Mouse (Mus musculus): ENCODE data around the gene Fkbp9. TPM values are rescaled to one million over a fixed set of nuclear protein-coding genes. Genes with fewer than 3 reads are reported as not detected.

The Fkbp9 gene
- polyA plus RNA-seq, 1 experiment from 2014 or later = 134 TPM

GRCm38 (mm10) chr6:56910910-56911309 lies 79.1 kb downstream of the Fkbp9 start:
- no peak overlapping the region for H3K4me2 ChIP-seq (replicated peaks; ENCODE audit: low read depth, low read length)

GRCm38 (mm10) chr6:56913092-56913858 lies 81.4 kb downstream of the Fkbp9 start:
- H3K9ac ChIP-seq (replicated peaks; ENCODE audit: low read depth) = no peak overlapping the region
- DNase-seq (ENCODE audit: low spot score) (no peak), ATAC-seq (no peak)
- H3K27me3 ChIP-seq (replicated peaks; ENCODE audit: insufficient read depth, low read length) = no peaks in the 10 kb centered on the region
- no peak overlapping the region for H3K4me3 ChIP-seq (ENCODE audit: low read depth, low read length)
- H3K27ac ChIP-seq (ENCODE audit: low read length) = no peak overlapping the region
- no peak overlapping the region for H3K4me2 ChIP-seq (replicated peaks; ENCODE audit: low read depth, low read length)
- no peaks in the 10 kb centered on the region for H3K4me1 ChIP-seq (ENCODE audit: insufficient read depth, low read depth, low read length)
- no peak for TF ChIP-seq CTCF (IDR thresholded peaks at IDR 0.05)
- H3K36me3 ChIP-seq (ENCODE audit: insufficient read depth, low read length) = no peaks in the 10 kb centered on the region
- WGBS = 88% methylated on average over 2 of the region's 2 CpGs
- no peaks in the 10 kb centered on the region for H3K9me3 ChIP-seq (ENCODE audit: low read length)

More at GRCm38 (mm10) chr6:56910910-56911309, 79.1 kb downstream of the Fkbp9 start:
- DNase-seq (ENCODE audit: low spot score) (no peak), ATAC-seq (no peak)
- Histone ChIP-seq H3K9me3 (ENCODE audit: low read length) (no peaks in the 10 kb centered on the region), H3K36me3 (ENCODE audit: insufficient read depth, low read length) (no peaks in the 10 kb centered on the region), H3K4me3 (ENCODE audit: low read depth, low read length) (no peak overlapping the region), H3K27ac (ENCODE audit: low read length) (no peak overlapping the region), H3K9ac (replicated peaks; ENCODE audit: low read depth) (no peak overlapping the region), H3K27me3 (replicated peaks; ENCODE audit: insufficient read depth, low read length) (no peaks in the 10 kb centered on the region), H3K4me1 (ENCODE audit: insufficient read depth, low read depth, low read length) (no peaks in the 10 kb centered on the region)
- 71% methylated on average over 2 of the region's 2 CpGs for WGBS
- TF ChIP-seq CTCF (IDR thresholded peaks at IDR 0.05) (no peak), EP300 (IDR thresholded peaks at IDR 0.05) (no peak)

GRCm38 (mm10) chr6:56916279-56916678 lies 84.4 kb downstream of the Fkbp9 start:
- 59% methylated on average over 2 of the region's 2 CpGs for WGBS
- no peak overlapping the region for H3K4me3 ChIP-seq (ENCODE audit: low read depth, low read length)
- TF ChIP-seq CTCF (IDR thresholded peaks at IDR 0.05) = no peak
- no peak for TF ChIP-seq EP300 (IDR thresholded peaks at IDR 0.05)
- H3K27ac ChIP-seq (ENCODE audit: low read length) = no peak overlapping the region
- no peak overlapping the region for H3K4me2 ChIP-seq (replicated peaks; ENCODE audit: low read depth, low read length)
- no peaks in the 10 kb centered on the region for H3K9me3 ChIP-seq (ENCODE audit: low read length)
- DNase-seq (ENCODE audit: low spot score) (no peak), ATAC-seq (no peak; the same call in 1 of the 2 replicates)
- no peaks in the 10 kb centered on the region for H3K36me3 ChIP-seq (ENCODE audit: insufficient read depth, low read length)
- no peak overlapping the region for H3K9ac ChIP-seq (replicated peaks; ENCODE audit: low read depth)
- no peaks in the 10 kb centered on the region for H3K4me1 ChIP-seq (ENCODE audit: insufficient read depth, low read depth, low read length)
- no peaks in the 10 kb centered on the region for H3K27me3 ChIP-seq (replicated peaks; ENCODE audit: insufficient read depth, low read length)

GRCm38 (mm10) chr6:56917578-56918368 lies 85.9 kb downstream of the Fkbp9 start:
- no peak overlapping the region for H3K4me3 ChIP-seq (ENCODE audit: low read depth, low read length)
- WGBS = 46% methylated on average over 12 of the region's 12 CpGs
- no peak for DNase-seq (ENCODE audit: low spot score)
- no peaks in the 10 kb centered on the region for H3K4me1 ChIP-seq (ENCODE audit: insufficient read depth, low read depth, low read length)
- H3K27me3 ChIP-seq (replicated peaks; ENCODE audit: insufficient read depth, low read length) = no peaks in the 10 kb centered on the region
- H3K27ac ChIP-seq (ENCODE audit: low read length) = no peak overlapping the region
- peak; percentile 34; the same call in 1 of the 2 replicates for ATAC-seq
- H3K36me3 ChIP-seq (ENCODE audit: insufficient read depth, low read length) = no peaks in the 10 kb centered on the region
- no peak overlapping the region for H3K4me2 ChIP-seq (replicated peaks; ENCODE audit: low read depth, low read length)
- TF ChIP-seq CTCF (IDR thresholded peaks at IDR 0.05) = no peak
- TF ChIP-seq EP300 (IDR thresholded peaks at IDR 0.05) = no peak
- H3K9me3 ChIP-seq (ENCODE audit: low read length) = no peaks in the 10 kb centered on the region
- H3K9ac ChIP-seq (replicated peaks; ENCODE audit: low read depth) = no peak overlapping the region

- DNase-seq (ENCODE audit: low spot score) = no peak
- TF ChIP-seq EP300 (IDR thresholded peaks at IDR 0.05) (no peak), CTCF (IDR thresholded peaks at IDR 0.05) (no peak)
- Histone ChIP-seq H3K9ac (replicated peaks; ENCODE audit: low read depth) (no peak overlapping the region), H3K4me3 (ENCODE audit: low read depth, low read length) (no peak overlapping the region), H3K4me2 (replicated peaks; ENCODE audit: low read depth, low read length) (no peak overlapping the region), H3K36me3 (ENCODE audit: insufficient read depth, low read length) (no peaks in the 10 kb centered on the region), H3K9me3 (ENCODE audit: low read length) (no peaks in the 10 kb centered on the region), H3K4me1 (ENCODE audit: insufficient read depth, low read depth, low read length) (no peaks in the 10 kb centered on the region), H3K27me3 (replicated peaks; ENCODE audit: insufficient read depth, low read length) (no peaks in the 10 kb centered on the region), H3K27ac (ENCODE audit: low read length) (no peak overlapping the region)
- WGBS = 65% methylated on average over 7 of the region's 7 CpGs
- ATAC-seq = no peak
These were observed 87.6 kb downstream of the Fkbp9 start for GRCm38 (mm10) chr6:56919330-56920044.

All from lung, postnatal 0 days (tissue).